Mouse (Mus musculus): ENCODE measurements around the gene Paqr5.

Paqr5 gene

GRCm38 (mm10) chr9:61910526-61911256, 116.0 kb downstream of the Paqr5 start:
- DNase-seq (ENCODE audit: low read depth in 2 of 2, low spot score in 2 of 2), result no peak

- DNase-seq (ENCODE audit: low read depth in 2 of 2, low spot score in 2 of 2), result no peak
Measured at GRCm38 (mm10) chr9:61909633-61910032, 117.0 kb downstream of the Paqr5 start.

- DNase-seq (ENCODE audit: low read depth in 2 of 2, low spot score in 2 of 2), result no peak
Measured at GRCm38 (mm10) chr9:61908832-61909407, 117.7 kb downstream of the Paqr5 start.

- DNase-seq (ENCODE audit: low read depth in 2 of 2, low spot score in 2 of 2), result peak in 1 of 2 experiments; percentile 0
Measured at GRCm38 (mm10) chr9:61908341-61908740, 118.3 kb downstream of the Paqr5 start.

GRCm38 (mm10) chr9:61907621-61908295, 118.9 kb downstream of the Paqr5 start:
- peak in 1 of 2 experiments; percentile 1 for DNase-seq (ENCODE audit: low read depth in 2 of 2, low spot score in 2 of 2)

GRCm38 (mm10) chr9:61906912-61907311, 119.7 kb downstream of the Paqr5 start:
- DNase-seq (ENCODE audit: low read depth in 2 of 2, low spot score in 2 of 2), result peak; percentile 34 to 48

- DNase-seq (ENCODE audit: low read depth in 2 of 2, low spot score in 2 of 2), result no peak
Measured at GRCm38 (mm10) chr9:61905576-61905975, 121.1 kb downstream of the Paqr5 start.

- DNase-seq (ENCODE audit: low read depth in 2 of 2, low spot score in 2 of 2), result no peak
Measured at GRCm38 (mm10) chr9:61904201-61904600, 122.5 kb downstream of the Paqr5 start.
